In genomic region chr12:85950371-85950770, GRCm38 (mm10) we compare ENCODE assay signal across 24 mouse cellular contexts.
DNase-seq lines count a peak whose midpoint lies in the region; ATAC-seq and TF ChIP-seq lines count a peak whose summit lies in the region.
"Had no signal": no experiment of that assay in that cellular context is flagged by ENCODE, and none has a peak within 500 bp of the region (broad histone marks: within the 10 kb centered on the region; RNA-seq: fewer than 3 reads in every experiment).

No protein-coding gene starts in this region.

- no peaks in the 10 kb centered on the region for H3K27me3 ChIP-seq in heart, embryonic 10.5 days (ENCODE audit: insufficient read depth, poor library complexity, severe bottlenecking)
- no peaks in the 10 kb centered on the region for H3K27me3 ChIP-seq in lung, embryonic 14.5 days (ENCODE audit: insufficient read depth, low read length)
- no peaks in the 10 kb centered on the region for H3K27me3 ChIP-seq in lung, embryonic 16.5 days (ENCODE audit: control insufficient read depth, insufficient read depth, low read depth, low read length)
- no peaks in the 10 kb centered on the region for H3K27me3 ChIP-seq in stomach, postnatal 0 days (ENCODE audit: control insufficient read depth, insufficient read depth, low read length)
- H3K27me3 ChIP-seq in forebrain, embryonic 11.5 days (ENCODE audit: control insufficient read depth, insufficient read depth, low read length) = no peaks in the 10 kb centered on the region
- H3K27me3 ChIP-seq: embryonic facial prominence, embryonic 13.5 days; embryonic facial prominence, embryonic 15.5 days; forebrain, embryonic 13.5 days; forebrain, embryonic 15.5 days had no signal

- no peak overlapping the region for H3K4me3 ChIP-seq in heart, embryonic 10.5 days
- no peak overlapping the region for H3K4me3 ChIP-seq in lung, embryonic 14.5 days (ENCODE audit: low read depth, low read length)
- H3K4me3 ChIP-seq in lung, embryonic 16.5 days (ENCODE audit: low read length) = no peak overlapping the region
- H3K4me3 ChIP-seq in stomach, postnatal 0 days (ENCODE audit: low read depth, low read length) = no peak overlapping the region
- H3K4me3 ChIP-seq in forebrain, embryonic 11.5 days (ENCODE audit: low read depth, low read length) = no peak overlapping the region
- H3K4me3 ChIP-seq: embryonic facial prominence, embryonic 13.5 days; embryonic facial prominence, embryonic 15.5 days; erythroblast, embryonic 14.5 days; forebrain, embryonic 10.5 days; forebrain, embryonic 13.5 days; forebrain, embryonic 15.5 days had no signal

- no peak for TF ChIP-seq CTCF in lung, embryonic 14.5 days (IDR thresholded peaks at IDR 0.05; ENCODE audit: low read depth)
- TF ChIP-seq CTCF in stomach, postnatal 0 days (IDR thresholded peaks at IDR 0.05; ENCODE audit: low read depth) = no peak

- 85% methylated on average over 6 of the region's 6 CpGs for WGBS in heart, embryonic 10.5 days
- 41% methylated on average over 6 of the region's 6 CpGs for WGBS in lung, embryonic 14.5 days
- WGBS in lung, embryonic 16.5 days = 48% methylated on average over 6 of the region's 6 CpGs
- WGBS in stomach, postnatal 0 days = 34% methylated on average over 6 of the region's 6 CpGs
- WGBS in forebrain, embryonic 11.5 days = 86% methylated on average over 6 of the region's 6 CpGs

- peak; percentile 75 for ATAC-seq in lung, embryonic 14.5 days (ENCODE audit: insufficient read depth)
- ATAC-seq in lung, embryonic 16.5 days (ENCODE audit: low read depth) = peak; percentile 71
- ATAC-seq in stomach, postnatal 0 days (ENCODE audit: low FRiP score, low TSS enrichment) = 0 out of 2 replicates have a peak, but pooled peaks have one; percentile 32
- ATAC-seq in forebrain, embryonic 11.5 days (replicated peaks; ENCODE audit: low FRiP score) = no peak
- ATAC-seq: forebrain, embryonic 13.5 days; forebrain, embryonic 15.5 days had no signal

- H3K4me1 ChIP-seq in heart, embryonic 10.5 days = 0 out of 2 replicates have a peak, but pooled peaks cover 3% of the 10 kb centered on the region
- H3K4me1 ChIP-seq in lung, embryonic 14.5 days (ENCODE audit: insufficient read depth) = no peaks in the 10 kb centered on the region
- H3K4me1 ChIP-seq in lung, embryonic 16.5 days (replicated peaks; ENCODE audit: control insufficient read depth, insufficient read depth, low read length) = peaks cover 7% of the 10 kb centered on the region; the same call in 1 of the 2 replicates
- no peaks in the 10 kb centered on the region for H3K4me1 ChIP-seq in stomach, postnatal 0 days (replicated peaks; ENCODE audit: control insufficient read depth, insufficient read depth)
- no peaks in the 10 kb centered on the region for H3K4me1 ChIP-seq in forebrain, embryonic 11.5 days (replicated peaks; ENCODE audit: control insufficient read depth, insufficient read depth, low read length)
- H3K4me1 ChIP-seq: embryonic facial prominence, embryonic 15.5 days; forebrain, embryonic 10.5 days; forebrain, embryonic 13.5 days; forebrain, embryonic 15.5 days had no signal

- no peak overlapping the region for H3K27ac ChIP-seq in heart, embryonic 10.5 days
- peak overlapping the region; percentile 58 for H3K27ac ChIP-seq in lung, embryonic 14.5 days (ENCODE audit: low read depth)
- H3K27ac ChIP-seq in lung, embryonic 16.5 days (ENCODE audit: low read length) = peak overlapping the region; percentile 47
- H3K27ac ChIP-seq in stomach, postnatal 0 days (replicated peaks) = no peak overlapping the region
- no peak overlapping the region for H3K27ac ChIP-seq in forebrain, embryonic 11.5 days (ENCODE audit: low read depth, low read length)
- H3K27ac ChIP-seq: embryonic facial prominence, embryonic 13.5 days; embryonic facial prominence, embryonic 15.5 days; forebrain, embryonic 10.5 days; forebrain, embryonic 13.5 days; forebrain, embryonic 15.5 days had no signal

- no peak overlapping the region for H3K9ac ChIP-seq in lung, embryonic 14.5 days
- H3K9ac ChIP-seq in lung, embryonic 16.5 days (ENCODE audit: low read length) = no peak overlapping the region
- H3K9ac ChIP-seq in stomach, postnatal 0 days (ENCODE audit: low read length) = no peak overlapping the region
- no peak overlapping the region for H3K9ac ChIP-seq in forebrain, embryonic 11.5 days (ENCODE audit: low read length)
- H3K9ac ChIP-seq: embryonic facial prominence, embryonic 13.5 days; embryonic facial prominence, embryonic 15.5 days; forebrain, embryonic 13.5 days; forebrain, embryonic 15.5 days had no signal

- TF ChIP-seq EP300 in stomach, postnatal 0 days (optimal IDR thresholded peaks at IDR 0.05) = no peak

- DNase-seq in heart, embryonic 10.5 days (ENCODE audit: low spot score) = peak; percentile 54
- DNase-seq in heart, postnatal 4 days = no peak
- DNase-seq in lung, embryonic 14.5 days = no peak
- DNase-seq in lung, postnatal 4 days = no peak
- no peak for DNase-seq in lung, postnatal 36 days
- no peak for DNase-seq in stomach, postnatal 0 days (ENCODE audit: low spot score)
- DNase-seq in forebrain, embryonic 11.5 days (ENCODE audit: low spot score) = no peak
- DNase-seq: adrenal gland, adult 2 months; adrenal gland, postnatal 10 days; adrenal gland, postnatal 25 days; cerebellum, adult 11 months; cerebellum, adult 18-20 months; cerebellum, adult 8-10 months; cerebellum, adult 9-11 months; cerebellum, postnatal 14 days; cerebellum, postnatal 36 days; embryo, embryonic 11 days had no signal

- peaks cover 13% of the 10 kb centered on the region; the same call in 1 of the 2 replicates for H3K36me3 ChIP-seq in heart, embryonic 10.5 days
- H3K36me3 ChIP-seq in lung, embryonic 14.5 days (ENCODE audit: insufficient read depth) = 0 out of 2 replicates have a peak, but pooled peaks cover 5% of the 10 kb centered on the region
- peaks cover 4% of the 10 kb centered on the region; the same call in 1 of the 2 replicates for H3K36me3 ChIP-seq in lung, embryonic 16.5 days (ENCODE audit: control insufficient read depth, insufficient read depth, low read length)
- H3K36me3 ChIP-seq in stomach, postnatal 0 days (ENCODE audit: control insufficient read depth, insufficient read depth, low read length) = no peaks in the 10 kb centered on the region
- no peaks in the 10 kb centered on the region; the same call in 1 of the 2 replicates for H3K36me3 ChIP-seq in forebrain, embryonic 11.5 days (ENCODE audit: control insufficient read depth, insufficient read depth, low read length)
- H3K36me3 ChIP-seq: embryonic facial prominence, embryonic 15.5 days; forebrain, embryonic 15.5 days had no signal

- H3K9me3 ChIP-seq in heart, embryonic 10.5 days = no peaks in the 10 kb centered on the region
- no peaks in the 10 kb centered on the region for H3K9me3 ChIP-seq in lung, embryonic 14.5 days (ENCODE audit: low read depth, low read length)
- H3K9me3 ChIP-seq in lung, embryonic 16.5 days (ENCODE audit: control insufficient read depth, low read length) = no peaks in the 10 kb centered on the region
- no peaks in the 10 kb centered on the region for H3K9me3 ChIP-seq in stomach, postnatal 0 days (ENCODE audit: control insufficient read depth, low read length)
- no peaks in the 10 kb centered on the region for H3K9me3 ChIP-seq in forebrain, embryonic 11.5 days (ENCODE audit: control insufficient read depth, low read length)
- H3K9me3 ChIP-seq: embryonic facial prominence, embryonic 13.5 days; embryonic facial prominence, embryonic 15.5 days; forebrain, embryonic 10.5 days; forebrain, embryonic 13.5 days; forebrain, embryonic 15.5 days had no signal

- H3K4me2 ChIP-seq in lung, embryonic 14.5 days = no peak overlapping the region
- no peak overlapping the region for H3K4me2 ChIP-seq in lung, embryonic 16.5 days (ENCODE audit: low read depth, low read length)
- no peak overlapping the region for H3K4me2 ChIP-seq in stomach, postnatal 0 days (replicated peaks; ENCODE audit: low read depth)
- no peak overlapping the region for H3K4me2 ChIP-seq in forebrain, embryonic 11.5 days (ENCODE audit: low read depth, low read length, severe bottlenecking)
- H3K4me2 ChIP-seq: embryonic facial prominence, embryonic 13.5 days; embryonic facial prominence, embryonic 15.5 days; forebrain, embryonic 13.5 days; forebrain, embryonic 15.5 days had no signal

Comparison
In these comparisons a context has a peak if more than half of its experiments do, and no peak if none do; other contexts are left out.
1. H3K27ac ChIP-seq: peak in lung, embryonic 14.5 days (single experiment) and lung, embryonic 16.5 days (single experiment); none in heart, embryonic 10.5 days (single experiment), stomach, postnatal 0 days (single experiment) and forebrain, embryonic 11.5 days (single experiment).